ENCODE assay signal across 25 mouse cellular contexts in genomic region chr1:64929673-64930072, GRCm38 (mm10).
"Had no signal": no experiment of that assay in that cellular context is flagged by ENCODE, and none has a peak within 500 bp of the region (broad histone marks: within the 10 kb centered on the region; RNA-seq: fewer than 3 reads in every experiment).

No protein-coding gene starts in this region.

- H3K4me2 ChIP-seq: heart, embryonic 12.5 days; hindbrain, embryonic 12.5 days; hindbrain, embryonic 14.5 days; intestine, embryonic 15.5 days; limb, embryonic 12.5 days; liver, embryonic 11.5 days; liver, embryonic 13.5 days; liver, embryonic 15.5 days had no signal

- H3K4me1 ChIP-seq: intestine, embryonic 15.5 days; limb, embryonic 10.5 days; liver, embryonic 13.5 days; liver, embryonic 15.5 days had no signal

- DNase-seq: gastrocnemius, postnatal 14 days; gastrocnemius, postnatal 36 days; heart, adult 2 months; heart, postnatal 10 days; heart, postnatal 4 days; kidney, adult 18-20 months; kidney, adult 8-10 months; kidney, postnatal 10 days; kidney, postnatal 36 days; layer of hippocampus, adult 9-11 months; layer of hippocampus, postnatal 36 days; liver; liver, embryonic 13.5 days had no signal

- H3K9ac ChIP-seq: heart, embryonic 12.5 days; hindbrain, embryonic 12.5 days; hindbrain, embryonic 14.5 days; intestine, embryonic 15.5 days; limb, embryonic 12.5 days; liver, embryonic 13.5 days; liver, embryonic 15.5 days had no signal

- ATAC-seq: hindbrain, embryonic 16.5 days; inflammation-experienced regulatory T-cells, adult 6 months; intestine, embryonic 15.5 days; intestine, postnatal 0 days had no signal

- H3K36me3 ChIP-seq: hindbrain, embryonic 10.5 days; hindbrain, embryonic 12.5 days; intestine, embryonic 15.5 days; limb, embryonic 10.5 days; liver, embryonic 13.5 days; liver, embryonic 15.5 days had no signal

- H3K27me3 ChIP-seq: heart, embryonic 12.5 days; hindbrain, embryonic 12.5 days; intestine, embryonic 15.5 days; limb, embryonic 12.5 days; liver, embryonic 13.5 days; liver, embryonic 15.5 days had no signal

- H3K4me3 ChIP-seq: heart, adult 2 months; heart, embryonic 12.5 days; hindbrain, embryonic 10.5 days; hindbrain, embryonic 12.5 days; intestine, embryonic 15.5 days; limb, embryonic 10.5 days; limb, embryonic 12.5 days; liver, embryonic 13.5 days; liver, embryonic 15.5 days had no signal

- H3K27ac ChIP-seq: heart, adult 2 months; hindbrain, embryonic 10.5 days; hindbrain, embryonic 12.5 days; hindbrain, embryonic 14.5 days; intestine, embryonic 15.5 days; limb, embryonic 10.5 days; limb, embryonic 12.5 days; liver, embryonic 13.5 days; liver, embryonic 15.5 days had no signal

- H3K9me3 ChIP-seq: heart, embryonic 12.5 days; hindbrain, embryonic 10.5 days; hindbrain, embryonic 12.5 days; intestine, embryonic 15.5 days; limb, embryonic 10.5 days; limb, embryonic 12.5 days; liver, embryonic 13.5 days; liver, embryonic 15.5 days had no signal
